Mouse (Mus musculus) layer of hippocampus, postnatal 14 days (tissue): ENCODE measurements at regions not wholly inside any gene's neighbourhood (a gene's known extent, or its start where the extent isn't known, plus 50 kb on each side); places are given as distances from the start of the nearest gene placed in this dataset.

ENCODE experiments used
- DNase-seq, 2 experiments: peaks; one replicate each; pipeline ENCODE4 v3.0.0; 2021 to 2022; ENCODE audit warnings: low spot score in 2 of 2, mixed read lengths in 1 of 2

DNA sequence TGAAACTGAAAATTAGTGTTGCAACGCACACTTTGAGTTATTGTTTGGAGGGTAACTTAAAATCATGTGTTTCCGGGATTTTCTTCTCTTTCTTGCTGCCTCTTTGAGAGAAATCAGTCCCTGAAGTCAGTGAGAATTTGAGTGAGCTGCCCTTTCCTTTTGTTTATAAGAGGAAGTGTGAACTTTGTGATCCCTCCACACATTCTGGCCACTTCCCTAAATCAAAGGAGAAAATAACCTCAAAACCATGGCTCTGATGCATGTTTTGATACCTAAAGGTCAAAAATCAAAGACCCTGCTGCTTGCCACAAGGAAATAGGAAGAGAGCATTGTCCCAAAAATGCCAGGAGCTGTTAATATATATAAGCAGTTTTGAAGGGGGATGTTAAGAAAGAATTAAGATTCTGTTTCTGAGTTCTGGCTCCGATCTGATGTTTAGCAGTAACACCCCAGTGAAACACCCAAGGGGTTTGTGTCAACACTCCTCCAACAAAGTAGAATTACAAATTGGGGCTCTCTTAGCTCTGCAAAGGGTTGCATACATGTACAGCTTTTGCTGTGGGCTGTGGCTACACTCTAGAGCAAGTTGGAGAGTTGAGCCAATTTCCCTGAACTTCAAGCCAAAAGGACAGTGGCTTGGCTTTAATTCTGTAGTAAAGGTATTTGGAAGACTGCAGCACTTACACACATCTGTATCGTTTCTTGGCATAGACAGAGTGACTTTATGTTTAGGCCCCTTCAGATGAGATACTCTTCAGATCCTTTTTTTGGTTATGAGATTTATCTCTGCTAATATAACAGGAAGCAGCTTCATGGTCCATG, 97.5 kb upstream of the Marcks start:
- DNase-seq = no peak

GRCm38 (mm10) chr10:37231936-37232556, 93.3 kb upstream of the Marcks start:
- peak in 1 of 2 experiments; percentile 27 for DNase-seq

- DNase-seq = no peak
These were observed 92.4 kb upstream of the Marcks start for GRCm38 (mm10) chr10:37231159-37231558.

DNA sequence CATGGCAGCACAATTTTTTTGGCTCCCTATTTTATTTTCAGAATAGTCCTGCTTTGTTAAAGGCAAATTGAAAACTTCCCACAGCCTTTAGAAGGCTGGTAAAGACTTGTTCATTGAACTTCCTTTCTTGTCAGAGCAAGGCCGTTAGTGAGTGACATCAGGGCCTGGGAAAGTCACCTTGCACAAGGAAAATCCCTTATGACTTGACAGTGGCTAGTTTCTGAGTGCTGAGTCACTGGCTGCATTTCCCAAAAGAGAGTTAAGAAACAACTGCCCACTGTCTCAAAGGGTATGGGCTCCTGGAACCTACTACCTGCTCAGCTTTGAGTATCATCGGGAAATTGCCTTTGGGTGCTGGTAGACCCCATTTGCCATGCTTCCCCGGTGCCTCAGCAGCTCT, 89.2 kb upstream of the Marcks start:
- DNase-seq = no peak

DNA sequence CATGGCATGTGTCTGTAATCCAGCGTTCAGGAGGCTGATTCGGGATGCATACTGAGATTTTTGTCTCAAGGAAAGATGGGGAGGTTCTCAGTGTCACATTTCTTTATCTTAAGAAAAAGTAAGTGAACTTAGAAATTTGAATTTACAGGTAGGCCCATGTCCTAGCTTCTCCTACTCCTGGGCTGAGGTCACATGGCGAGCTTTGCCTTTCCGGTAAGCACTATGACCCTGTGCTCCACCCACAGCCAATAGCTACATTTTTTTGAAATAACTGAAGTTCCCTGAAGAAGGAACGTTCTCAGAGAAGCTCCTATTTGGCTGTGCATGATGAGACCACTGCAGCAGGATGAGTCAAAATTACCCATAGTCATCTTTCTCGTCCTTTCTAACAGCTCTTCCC, 83.0 kb upstream of the Marcks start:
- DNase-seq = no peak

GRCm38 (mm10) chr10:37220434-37220833, 81.7 kb upstream of the Marcks start:
- no peak for DNase-seq

DNA sequence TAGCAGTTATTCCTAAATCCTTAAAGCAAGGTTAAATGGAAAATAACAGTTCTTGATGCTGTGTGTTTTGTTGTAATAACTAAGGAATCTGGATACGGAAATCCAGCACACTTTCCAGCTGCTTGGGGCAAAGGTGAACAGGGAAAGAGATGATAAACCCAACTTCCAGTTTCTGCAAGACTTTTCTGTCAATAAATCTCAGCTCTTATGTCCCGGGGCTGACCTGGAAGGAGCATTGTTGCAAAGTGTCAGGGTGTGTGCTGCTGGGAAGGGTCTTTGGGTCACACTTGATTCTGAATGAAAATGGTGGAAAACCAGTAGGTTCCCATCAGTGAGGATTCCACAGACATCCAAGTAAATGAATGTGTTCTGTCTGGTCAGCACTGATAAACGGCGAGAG, 81.2 kb upstream of the Marcks start:
- DNase-seq = no peak

GRCm38 (mm10) chr10:37219381-37219780, 80.7 kb upstream of the Marcks start:
- no peak for DNase-seq

DNA sequence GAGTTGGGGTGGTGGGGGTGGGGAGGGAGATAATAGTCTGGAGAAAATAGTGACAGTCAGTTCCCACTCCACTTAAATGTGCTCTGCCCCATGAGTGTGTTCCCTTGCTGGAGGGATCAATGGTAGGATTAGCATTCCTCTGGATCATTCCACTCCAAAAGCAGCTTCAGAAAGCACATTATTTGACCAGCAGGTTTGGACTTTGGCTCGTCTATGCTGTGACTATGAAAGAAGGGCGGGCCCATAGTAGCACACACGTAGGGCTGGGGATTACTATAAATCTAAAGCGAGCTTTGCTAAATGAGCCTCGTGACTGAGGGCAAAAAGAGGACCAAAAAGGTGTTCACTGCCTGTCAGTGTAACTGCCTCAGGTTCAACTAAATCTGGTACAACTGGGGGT, 75.9 kb upstream of the Marcks start:
- no peak for DNase-seq

DNA sequence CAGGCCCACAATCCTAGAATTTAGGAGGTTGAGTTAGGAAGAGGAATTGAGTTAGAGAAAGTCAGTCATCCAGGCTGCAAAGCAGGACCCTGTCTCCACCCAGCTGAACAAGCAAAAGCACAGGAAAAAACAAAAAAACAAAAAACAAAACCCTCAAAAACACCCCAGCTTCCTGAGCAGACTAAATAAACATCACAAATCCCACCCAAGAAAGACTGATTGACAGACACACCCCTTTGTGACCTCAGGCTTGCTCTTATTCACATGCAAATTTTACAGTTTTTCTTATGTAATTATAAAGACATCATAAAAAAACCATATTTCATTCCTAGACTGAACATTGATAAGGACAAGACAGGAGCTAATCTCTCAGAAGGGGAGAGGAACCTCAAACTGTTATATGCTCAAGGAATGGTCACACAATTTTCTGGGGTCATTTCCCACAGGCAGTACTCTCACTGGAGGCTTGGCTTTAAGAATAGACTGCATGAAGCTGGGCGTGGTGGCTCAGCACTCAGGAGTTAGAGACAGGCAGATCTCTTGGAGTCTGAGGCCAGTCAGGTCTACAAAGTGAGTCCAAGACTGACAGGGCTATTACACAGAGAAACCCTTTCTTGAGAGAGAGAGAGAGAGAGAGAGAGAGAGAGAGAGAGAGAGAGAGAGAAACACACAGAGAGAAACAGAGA, 73.8 kb upstream of the Marcks start:
- DNase-seq = no peak

DNA sequence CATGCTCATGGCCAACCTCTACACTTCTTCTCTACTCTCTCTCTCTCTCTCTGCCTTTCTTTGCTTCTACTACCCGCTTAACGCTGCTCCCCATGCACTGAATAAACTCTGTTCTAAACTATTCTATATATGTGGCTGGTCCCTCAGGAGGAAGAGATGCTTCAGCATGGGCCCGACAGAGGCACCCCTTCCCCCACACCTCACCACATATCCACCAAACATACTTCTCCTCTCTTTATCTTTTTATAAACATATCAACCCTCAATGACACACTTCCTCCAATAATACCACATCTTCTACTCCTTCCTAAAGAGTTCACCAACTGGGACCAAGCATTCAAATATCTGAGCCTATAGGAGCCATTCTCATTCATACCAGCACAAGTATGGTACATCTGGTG, 72.6 kb upstream of the Marcks start:
- DNase-seq = no peak

DNA sequence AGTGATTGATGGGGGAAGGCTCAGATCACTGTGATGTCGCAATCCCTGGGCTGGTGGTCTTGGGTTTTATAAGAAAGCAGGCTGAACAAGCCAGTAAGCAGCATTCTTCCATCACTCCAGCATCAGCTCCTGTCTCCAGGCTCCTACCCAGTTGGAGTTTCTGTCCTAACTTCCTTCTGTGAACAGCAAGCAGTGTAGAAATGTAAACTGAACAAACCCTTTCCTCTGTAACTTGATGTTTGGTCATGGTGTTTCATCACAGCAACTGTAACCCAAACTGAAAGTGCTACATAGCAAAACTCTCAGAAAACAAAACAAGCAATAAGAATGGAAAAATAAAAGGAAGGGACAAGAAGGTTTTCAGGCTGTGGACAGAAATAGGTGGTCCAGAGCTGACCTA, 71.5 kb upstream of the Marcks start:
- no peak for DNase-seq

GRCm38 (mm10) chr10:37206986-37207385, 68.3 kb upstream of the Marcks start:
- no peak for DNase-seq

DNA sequence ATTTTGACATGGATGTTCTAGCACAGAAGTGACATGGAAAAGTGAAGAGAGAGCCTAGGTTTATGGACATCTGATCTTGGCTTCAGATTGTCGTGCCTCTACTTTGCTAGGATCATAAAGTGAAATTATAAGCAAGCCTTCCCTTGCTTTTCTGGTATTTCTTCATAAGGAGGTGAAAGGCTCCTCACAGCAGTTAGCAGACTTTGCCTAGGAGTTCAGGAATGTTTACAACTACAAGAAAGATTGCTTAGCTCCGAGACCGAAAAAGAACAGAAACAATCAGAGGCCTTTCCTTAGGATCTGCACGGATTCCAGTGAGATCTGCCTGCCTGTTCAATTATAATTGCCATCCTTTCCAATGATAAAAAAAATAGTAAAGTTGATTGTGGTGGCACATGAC, 67.8 kb upstream of the Marcks start:
- DNase-seq = no peak

GRCm38 (mm10) chr10:37203709-37204108, 65.0 kb upstream of the Marcks start:
- no peak for DNase-seq

GRCm38 (mm10) chr10:37194798-37195453, 56.2 kb upstream of the Marcks start:
- no peak for DNase-seq

- DNase-seq = no peak
These were observed 55.5 kb upstream of the Marcks start for GRCm38 (mm10) chr10:37194131-37194797.

- no peak for DNase-seq
These were observed 53.9 kb upstream of the Marcks start for GRCm38 (mm10) chr10:37192661-37193060.

GRCm38 (mm10) chr10:37190092-37190491, 51.4 kb upstream of the Marcks start:
- DNase-seq = no peak
